8 mouse cellular contexts compared by ENCODE assay signal in genomic region chr3:94373597-94374011, GRCm38 (mm10). TPM values are rescaled to one million over a fixed set of nuclear protein-coding genes. Genes with fewer than 3 reads are reported as not detected.
A peak's percentile ranks its signal among the peaks of the same experiment; 100 is the strongest.
DNase-seq lines count a peak whose midpoint lies in the region; ATAC-seq lines count a peak whose summit lies in the region.

No protein-coding gene starts in this region.

- no peaks in the 10 kb centered on the region for H3K36me3 ChIP-seq in lung, embryonic 15.5 days
- no peaks in the 10 kb centered on the region for H3K36me3 ChIP-seq in stomach, embryonic 16.5 days (ENCODE audit: control insufficient read depth, insufficient read depth, low read length)

- H3K9me3 ChIP-seq in lung, embryonic 15.5 days: no peaks in the 10 kb centered on the region
- H3K9me3 ChIP-seq in stomach, embryonic 16.5 days (replicated peaks; ENCODE audit: control insufficient read depth, low read length): no peaks in the 10 kb centered on the region

- H3K4me3 ChIP-seq in lung, embryonic 15.5 days: peak overlapping the region; percentile 32
- H3K4me3 ChIP-seq in stomach, embryonic 16.5 days (replicated peaks; ENCODE audit: low read length): peak overlapping the region; percentile 35

- peak overlapping the region; percentile 88 for H3K27ac ChIP-seq in lung, embryonic 15.5 days
- H3K27ac ChIP-seq in stomach, embryonic 16.5 days (ENCODE audit: low read length): peak overlapping the region; percentile 44

- peaks cover 25% of the 10 kb centered on the region for H3K4me1 ChIP-seq in lung, embryonic 15.5 days
- H3K4me1 ChIP-seq in stomach, embryonic 16.5 days (ENCODE audit: control insufficient read depth, insufficient read depth, low read length): peaks cover 12% of the 10 kb centered on the region

- H3K27me3 ChIP-seq in lung, embryonic 15.5 days: no peaks in the 10 kb centered on the region
- H3K27me3 ChIP-seq in stomach, embryonic 16.5 days (ENCODE audit: control insufficient read depth, insufficient read depth, low read length): no peaks in the 10 kb centered on the region

- WGBS in lung, embryonic 15.5 days: 3% methylated on average over 4 of the region's 5 CpGs
- WGBS in stomach, embryonic 16.5 days: 0% methylated on average over 5 of the region's 5 CpGs

- peak; percentile 44 for DNase-seq in Muller cell, postnatal 12 days (ENCODE audit: inconsistent ontology term)
- DNase-seq in cerebellum, adult 18-20 months: peak; percentile 70
- peak; percentile 65 to 83 for DNase-seq in gastrocnemius, adult 8-10 months (ENCODE audit: low spot score in 2 of 2)
- peak; percentile 59 for DNase-seq in kidney, adult 18-20 months
- no peak for DNase-seq in frontal cortex, adult 2 months (ENCODE audit: extremely low spot score in 1 of 2, low spot score in 1 of 2)
- DNase-seq in spleen, postnatal 10 days (ENCODE audit: low spot score in 2 of 2): no peak

- ATAC-seq in lung, embryonic 15.5 days (ENCODE audit: borderline replicate concordance, extremely low read depth, low FRiP score, low TSS enrichment): peak; percentile 62
- 0 out of 2 replicates have a peak, but pooled peaks have one; percentile 26 for ATAC-seq in stomach, embryonic 16.5 days (ENCODE audit: insufficient read depth, low FRiP score)

- 0 out of 2 replicates have a peak overlapping the region, but pooled peaks have one; percentile 13 for H3K9ac ChIP-seq in lung, embryonic 15.5 days
- peak overlapping the region; percentile 47 for H3K9ac ChIP-seq in stomach, embryonic 16.5 days (ENCODE audit: low read length)

- H3K4me2 ChIP-seq in lung, embryonic 15.5 days: peak overlapping the region; percentile 53
- H3K4me2 ChIP-seq in stomach, embryonic 16.5 days (ENCODE audit: low read depth, low read length): peak overlapping the region; percentile 47

RNA-seq across cellular contexts. Expression of gene Rorc, which starts 1.0 kb away (rescaled TPM):
- 100 to 1,000 TPM in 3 of 4 experiments, 10 to 100 TPM in 1; 97.2 to 109 (median 105) TPM for total RNA-seq in gastrocnemius, adult 8-10 months (2022)
- polyA plus RNA-seq in lung, embryonic 15.5 days (2015; fragmentation: Nextera tagmentation; extraction: Ambion mirVana): 6.1 and 6.8 TPM in 2 replicates
- polyA plus RNA-seq in stomach, embryonic 16.5 days (2015; fragmentation: Nextera tagmentation; extraction: Ambion mirVana): 7.4 and 8.6 TPM in 2 replicates
- polyA plus RNA-seq in frontal cortex, adult 2 months (2012; rRNA removed): 0.95 and 1.1 TPM in 2 replicates

RNA-seq across cellular contexts. Expression of gene C2cd4d, which starts 11.4 kb away (rescaled TPM):
- not detected for total RNA-seq in gastrocnemius, adult 8-10 months (2022)
- 0.45 and 1.1 TPM in 2 replicates for polyA plus RNA-seq in lung, embryonic 15.5 days (2015; fragmentation: Nextera tagmentation; extraction: Ambion mirVana)
- polyA plus RNA-seq in stomach, embryonic 16.5 days (2015; fragmentation: Nextera tagmentation; extraction: Ambion mirVana): 0.35 and 0.65 TPM in 2 replicates
- polyA plus RNA-seq in frontal cortex, adult 2 months (2012; rRNA removed): 1.4 and 1.5 TPM in 2 replicates

RNA-seq across cellular contexts. Expression of gene Lingo4, which starts 24.7 kb away (rescaled TPM):
- total RNA-seq in gastrocnemius, adult 8-10 months (2022): under 1 TPM; 0.29 to 0.40 (median 0.33) TPM
- polyA plus RNA-seq in lung, embryonic 15.5 days (2015; fragmentation: Nextera tagmentation; extraction: Ambion mirVana): 0.25 and 0.26 TPM in 2 replicates
- 0.44 and 0.51 TPM in 2 replicates for polyA plus RNA-seq in stomach, embryonic 16.5 days (2015; fragmentation: Nextera tagmentation; extraction: Ambion mirVana)
- polyA plus RNA-seq in frontal cortex, adult 2 months (2012; rRNA removed): 0.40 and 0.55 TPM in 2 replicates

RNA-seq across cellular contexts. Expression of gene Them5, which starts 31.7 kb away (rescaled TPM):
- not detected for total RNA-seq in gastrocnemius, adult 8-10 months (2022)
- polyA plus RNA-seq in lung, embryonic 15.5 days (2015; fragmentation: Nextera tagmentation; extraction: Ambion mirVana): 0.25 and 0.35 TPM in 2 replicates
- polyA plus RNA-seq in stomach, embryonic 16.5 days (2015; fragmentation: Nextera tagmentation; extraction: Ambion mirVana): 32.1 and 49.6 TPM in 2 replicates
- not detected in 2 replicates for polyA plus RNA-seq in frontal cortex, adult 2 months (2012; rRNA removed)

RNA-seq across cellular contexts. Expression of gene Tdrkh, which starts 39.5 kb away (rescaled TPM):
- total RNA-seq in gastrocnemius, adult 8-10 months (2022): 1 to 10 TPM; 5.3 to 6.6 (median 6.1) TPM
- polyA plus RNA-seq in lung, embryonic 15.5 days (2015; fragmentation: Nextera tagmentation; extraction: Ambion mirVana): 11.7 and 11.8 TPM in 2 replicates
- polyA plus RNA-seq in stomach, embryonic 16.5 days (2015; fragmentation: Nextera tagmentation; extraction: Ambion mirVana): 6.4 and 8.2 TPM in 2 replicates
- polyA plus RNA-seq in frontal cortex, adult 2 months (2012; rRNA removed): 15.5 and 17.0 TPM in 2 replicates

Comparison
In these comparisons a context has a peak if more than half of its experiments do, and no peak if none do; other contexts are left out.
1. DNase-seq: peak in Muller cell, postnatal 12 days (single experiment), cerebellum, adult 18-20 months (2 of 2), gastrocnemius, adult 8-10 months (2 of 2) and kidney, adult 18-20 months (single experiment); none in frontal cortex, adult 2 months (0 of 2) and spleen, postnatal 10 days (0 of 2).